Mouse (Mus musculus): Measurements from ENCODE around the gene Cisd2.

Gene Cisd2

DNA sequence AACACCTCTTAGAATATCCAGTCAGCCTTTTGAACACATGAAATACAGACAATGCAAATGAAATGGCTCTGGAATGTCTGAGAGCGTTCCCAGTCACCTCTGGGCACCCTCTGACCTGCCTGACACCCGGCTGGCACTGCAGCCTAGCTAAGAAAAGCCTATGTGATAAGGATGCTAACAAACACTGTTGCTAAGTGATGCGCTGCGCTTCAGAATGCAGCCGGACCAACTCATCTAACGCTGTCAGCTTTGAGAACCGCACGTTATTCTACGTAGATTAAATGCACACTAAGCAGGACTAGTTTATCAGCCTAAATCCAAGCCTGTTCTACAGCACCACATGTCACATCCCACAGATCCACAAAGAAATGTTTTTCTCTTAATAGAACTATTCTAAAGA is 11.9 kb downstream of the Cisd2 start:
- in situ Hi-C loops (cut with MboI, MseI): no loop called here

DNA sequence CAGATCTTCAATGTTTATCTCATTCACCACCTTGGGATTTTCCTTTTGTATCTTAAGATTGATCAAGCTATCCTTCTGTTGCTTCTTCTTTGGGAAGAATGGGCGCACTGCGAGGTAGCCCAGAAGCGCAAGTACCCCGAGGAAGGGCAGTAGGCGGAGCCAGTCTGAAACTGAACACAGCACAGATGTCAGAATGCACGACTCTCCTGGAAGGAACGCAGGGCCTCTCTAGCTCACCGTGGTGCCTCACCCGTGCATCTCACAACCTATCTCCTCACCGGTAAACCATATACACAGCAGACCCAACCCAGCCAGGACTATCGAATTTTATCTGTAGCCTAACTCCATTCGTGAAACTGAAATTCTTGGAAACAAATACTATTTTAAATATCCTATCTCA is 12.7 kb downstream of the Cisd2 start:
- in situ Hi-C loops (cut with MboI, MseI): no loop called here

DNA sequence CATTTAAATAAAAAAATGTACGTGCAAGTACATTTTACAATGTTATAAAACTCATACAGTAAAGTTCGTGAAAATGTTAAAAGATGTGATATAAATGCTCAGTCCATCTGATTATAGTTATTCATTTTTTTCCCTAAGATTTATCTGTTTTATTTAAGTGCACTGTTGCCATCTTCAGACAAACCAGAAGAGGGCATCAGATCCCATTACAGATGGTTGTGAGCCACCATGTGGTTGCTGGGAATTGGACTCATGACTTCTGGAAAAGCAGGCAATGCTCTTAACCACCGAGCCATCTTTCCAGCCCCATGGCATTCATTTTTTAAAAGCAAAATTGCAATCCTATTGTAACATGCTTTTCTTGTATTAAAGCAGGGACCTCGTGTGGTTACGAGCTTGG is 14.5 kb downstream of the Cisd2 start:
- in situ Hi-C loops (cut with MboI, MseI): no loop called here

DNA sequence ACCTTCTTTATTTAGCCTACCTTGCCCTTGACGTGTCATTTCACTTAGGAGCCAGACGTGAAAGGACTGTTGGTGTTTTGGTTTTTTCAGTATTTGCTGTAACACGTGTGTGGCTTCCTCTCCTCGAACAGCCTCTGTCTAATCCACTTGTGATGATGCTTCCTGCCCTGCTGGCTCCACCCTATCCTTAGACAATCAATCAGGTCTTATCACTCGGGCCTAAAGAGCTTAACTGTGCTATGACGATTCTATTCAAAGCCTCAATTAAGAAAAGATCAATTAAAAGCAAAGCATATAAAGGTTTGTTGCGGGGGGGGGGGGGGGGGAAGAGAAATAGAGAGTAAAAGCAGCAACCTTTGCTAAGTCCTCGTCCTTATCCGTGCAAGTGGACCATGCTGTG is 16.4 kb downstream of the Cisd2 start:
- in situ Hi-C loops (cut with MboI, MseI): no loop called here

DNA sequence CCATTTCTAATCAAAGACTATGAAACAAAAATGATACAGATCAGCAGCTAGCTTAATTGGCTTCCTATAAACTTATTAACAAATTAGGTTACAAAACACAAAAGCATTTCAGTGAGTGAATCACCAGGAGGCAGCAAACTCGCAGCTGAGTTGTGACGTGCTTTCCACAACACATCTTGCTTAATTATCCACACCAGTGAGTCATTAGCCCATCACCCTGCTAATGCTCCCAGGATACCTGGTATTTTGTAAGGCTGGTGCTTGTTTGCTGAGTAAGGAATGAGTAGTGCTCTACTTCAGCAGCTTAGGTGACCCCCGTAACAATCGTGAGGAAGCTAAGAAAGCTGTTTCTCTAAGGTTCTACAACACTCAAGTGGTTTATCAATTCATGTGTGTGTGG is 19.1 kb downstream of the Cisd2 start:
- in situ Hi-C loops (cut with MboI, MseI): no loop called here

DNA sequence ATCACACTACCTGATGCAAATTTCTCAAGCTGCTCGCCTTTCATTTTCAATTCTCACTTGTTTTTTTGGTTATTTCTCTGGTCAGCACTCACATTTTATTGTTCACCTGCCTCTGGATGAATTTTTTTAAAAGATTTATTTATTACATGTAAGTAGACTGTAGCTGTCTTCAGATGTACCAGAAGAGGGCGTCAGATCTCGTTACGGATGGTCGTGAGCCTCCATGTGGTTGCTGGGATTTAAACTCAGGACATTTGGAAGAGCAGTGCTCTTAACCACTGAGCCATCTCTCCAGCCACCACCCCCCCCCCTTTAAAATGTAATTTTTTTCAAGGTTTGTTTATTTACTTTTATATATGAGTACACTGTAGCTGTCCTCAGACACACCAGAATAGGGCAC is 19.9 kb downstream of the Cisd2 start:
- in situ Hi-C loops (cut with MboI, MseI): no loop called here

DNA sequence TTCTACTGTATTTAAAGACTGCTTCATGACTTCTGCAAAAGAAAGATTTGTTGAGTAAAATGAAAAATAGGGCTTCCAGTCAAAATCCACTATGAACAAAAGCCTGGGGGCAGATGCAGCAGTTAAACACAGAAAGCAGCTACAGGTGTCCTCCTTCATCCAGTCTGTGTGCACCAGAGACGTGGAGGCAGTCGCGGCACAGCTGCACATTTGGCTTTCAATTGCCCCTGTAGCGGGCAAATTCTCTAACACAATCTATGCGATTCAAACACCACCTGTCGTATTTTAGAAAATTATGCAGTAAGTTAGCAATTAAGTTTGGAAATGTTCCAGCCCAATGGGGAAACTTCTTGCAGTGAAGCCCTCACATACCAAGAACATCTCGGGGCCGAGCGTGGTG is 20.5 kb downstream of the Cisd2 start:
- in situ Hi-C loops (cut with MboI, MseI): no loop called here

DNA sequence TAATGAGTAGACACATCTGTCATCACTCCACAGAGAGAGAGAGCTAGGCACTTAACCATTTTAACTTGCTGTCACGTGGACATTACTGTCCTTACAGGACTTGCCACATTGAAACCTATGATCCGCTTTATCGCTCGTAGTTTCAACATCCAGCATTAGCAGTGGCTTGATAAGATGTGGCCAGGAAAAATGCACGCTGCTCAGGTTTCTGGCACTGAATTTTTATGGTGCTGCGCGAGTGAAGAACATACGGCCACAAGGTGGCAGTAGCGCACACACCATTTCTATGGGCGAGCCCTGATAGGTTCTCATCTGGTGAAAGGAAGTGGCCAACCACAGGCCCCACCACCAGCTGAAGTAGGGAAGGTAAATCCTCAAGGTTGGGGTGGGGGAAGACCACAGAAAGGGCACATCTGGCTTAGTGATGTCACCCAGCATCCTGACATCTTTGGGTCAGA is 21.5 kb downstream of the Cisd2 start:
- in situ Hi-C loops (cut with MboI, MseI): no loop called here

DNA sequence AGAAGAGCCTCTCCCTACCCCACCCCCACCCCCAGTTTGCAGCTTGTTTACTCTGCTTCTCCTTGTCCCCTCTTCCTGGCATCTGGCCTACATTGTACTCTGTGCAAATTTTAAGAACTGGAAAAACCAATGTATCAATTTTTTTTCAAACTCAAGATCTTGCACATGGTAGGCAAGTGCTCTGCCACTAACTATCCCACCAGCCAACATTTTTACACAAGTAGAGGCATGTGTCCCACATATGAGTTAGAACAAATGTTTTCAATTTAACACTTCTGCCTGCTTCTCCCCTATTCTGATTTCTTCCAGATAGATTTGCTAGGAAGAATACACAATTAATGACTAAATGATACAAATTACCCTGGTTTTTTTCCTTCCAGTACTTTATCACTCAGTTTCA is 26.6 kb downstream of the Cisd2 start:
- in situ Hi-C loops (cut with MboI, MseI): no loop called here

DNA sequence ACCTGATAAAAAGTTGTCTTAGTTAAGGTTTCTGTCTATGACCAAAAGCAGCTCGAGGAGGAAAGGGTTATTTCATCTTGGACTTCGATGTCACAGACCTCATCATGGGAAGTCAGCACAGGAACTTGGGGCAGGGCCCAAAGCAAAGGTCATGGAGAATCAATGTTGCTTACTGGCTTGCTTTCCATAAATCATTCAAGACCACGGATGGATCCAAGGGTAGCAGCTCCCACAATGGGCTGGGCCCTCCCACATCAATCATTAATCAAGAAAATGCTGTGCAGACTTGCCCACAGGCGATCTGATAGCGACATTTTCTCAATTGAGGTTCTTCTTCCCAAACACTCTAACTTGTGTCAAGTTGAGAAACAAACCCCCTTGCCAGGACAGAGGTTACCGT is 27.6 kb downstream of the Cisd2 start:
- in situ Hi-C loops (cut with MboI, MseI): no loop called here

DNA sequence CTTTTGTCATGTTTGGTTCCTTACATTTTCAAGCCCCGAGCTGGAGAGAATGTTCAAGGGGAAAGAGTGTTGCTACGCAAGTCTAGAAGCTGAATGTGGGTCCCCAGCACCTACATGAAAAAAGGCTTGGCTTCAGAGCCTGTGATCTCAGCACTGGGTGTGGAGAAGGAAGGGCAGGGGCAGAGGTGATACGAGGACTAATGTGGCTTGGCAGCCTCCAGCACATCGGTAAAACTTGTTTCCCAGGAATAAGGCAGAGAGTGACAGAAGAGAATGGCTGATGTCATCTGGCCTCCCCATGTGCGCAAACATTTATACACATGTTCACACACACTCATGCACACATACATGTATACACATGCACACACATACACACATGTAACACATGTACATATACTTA is 28.6 kb downstream of the Cisd2 start:
- in situ Hi-C loops (cut with MboI, MseI): no loop called here

DNA sequence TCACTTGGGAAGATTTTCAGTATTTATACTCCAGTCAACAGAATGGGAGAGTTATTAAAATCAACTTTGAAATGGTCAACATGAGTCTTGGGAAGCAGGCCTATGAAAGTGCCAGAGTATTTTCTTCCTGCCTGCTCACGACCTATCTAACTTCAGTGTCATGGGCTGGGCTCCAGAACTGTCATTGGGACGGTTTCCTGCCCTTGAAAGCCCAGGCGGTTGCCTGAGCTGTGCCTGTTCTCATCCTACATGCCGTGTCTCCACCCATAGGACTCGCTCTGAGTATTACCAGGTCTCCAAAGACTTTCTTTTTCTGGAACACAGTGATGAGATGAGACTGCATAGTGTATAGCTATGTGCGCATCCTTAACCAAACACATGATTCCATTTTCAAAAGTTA is 30.5 kb downstream of the Cisd2 start:
- in situ Hi-C loops (cut with MboI, MseI): no loop called here

DNA sequence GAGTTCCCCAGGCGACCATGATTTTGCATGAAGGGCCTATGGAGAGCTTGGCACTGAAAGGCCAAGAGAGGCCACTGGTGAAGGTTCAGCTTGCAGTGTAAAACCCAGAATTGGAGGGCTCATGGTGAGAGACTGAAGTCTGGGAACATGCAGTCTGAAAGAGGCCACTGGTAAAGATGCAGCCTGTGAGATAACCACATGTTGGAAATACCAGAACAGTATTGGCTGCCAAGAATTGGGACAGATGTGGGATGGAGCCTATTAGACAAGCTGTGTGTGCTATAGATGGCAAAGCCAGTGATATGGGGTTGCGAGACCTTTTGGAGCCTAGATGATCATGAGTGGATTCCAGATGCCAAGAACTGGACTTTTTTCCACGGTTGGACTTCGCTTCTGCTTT is 43.9 kb downstream of the Cisd2 start:
- in situ Hi-C loops (cut with MboI, MseI): no loop called here

DNA sequence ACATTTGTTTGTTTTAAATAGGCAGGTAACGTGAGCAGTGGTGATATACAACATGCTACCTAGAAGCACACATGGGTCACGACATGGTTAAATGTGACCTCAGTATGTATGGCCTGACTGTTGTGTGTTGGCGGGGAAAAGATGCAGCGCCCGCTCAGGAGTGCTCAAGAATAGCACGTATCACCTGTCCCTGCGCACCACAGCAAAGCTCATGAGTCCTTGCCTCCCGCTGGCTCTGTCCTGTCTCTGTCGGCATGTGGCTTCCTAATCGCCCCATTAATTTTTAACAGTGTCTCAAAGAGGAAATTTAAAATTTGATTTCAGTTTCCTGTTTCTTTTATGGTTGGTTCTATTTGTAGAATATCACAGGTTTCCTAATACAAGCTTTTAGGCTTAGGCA is 46.3 kb downstream of the Cisd2 start:
- in situ Hi-C loops (cut with MboI, MseI): no loop called here

DNA sequence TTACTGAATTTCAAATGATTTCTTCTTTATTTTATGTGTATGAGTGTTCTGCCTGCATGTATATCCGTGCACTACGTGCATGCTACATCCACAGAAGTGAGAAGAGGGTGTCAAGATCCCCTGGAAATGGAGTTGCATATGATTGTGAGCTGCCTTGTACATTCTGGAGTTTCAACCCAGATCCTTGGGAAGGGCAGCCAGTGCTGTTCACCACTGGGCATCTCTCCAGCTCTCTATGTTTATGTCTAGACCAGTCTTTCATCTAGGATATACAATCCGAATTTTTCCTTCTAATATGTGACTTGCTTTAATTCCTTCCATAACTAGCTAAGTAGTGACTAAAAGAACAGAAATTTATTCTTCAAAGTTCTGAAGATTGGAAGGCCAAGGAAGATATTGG is 47.9 kb downstream of the Cisd2 start:
- in situ Hi-C loops (cut with MboI, MseI): no loop called here

DNA sequence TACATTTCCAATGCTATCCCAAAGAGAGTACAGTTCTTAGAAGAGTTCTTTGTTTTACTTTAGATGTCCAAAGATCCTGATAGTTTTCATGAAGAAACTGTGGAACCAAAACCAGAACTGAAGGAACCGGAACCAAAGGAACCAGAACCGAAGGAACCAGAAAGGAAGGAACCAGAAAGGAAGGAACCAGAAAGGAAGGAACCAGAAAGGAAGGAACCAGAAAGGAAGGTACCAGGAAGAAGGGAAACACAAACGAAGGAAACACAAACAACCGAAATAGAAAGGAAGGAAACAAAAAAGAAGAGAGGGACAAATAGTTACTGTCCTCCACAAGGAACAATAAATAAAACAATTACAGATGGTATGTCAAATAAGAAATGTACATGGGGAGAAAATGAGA is 66.3 kb downstream of the Cisd2 start:
- in situ Hi-C loops (cut with MboI, MseI): no loop called here
